Mouse (Mus musculus) ovary, postnatal 36 days (tissue): Measurements from ENCODE around the gene Mlycd.
"Not testable (repeated sequence)": the region's sequence is repeated elsewhere in the genome, so short reads cannot be mapped to it uniquely, and the experiment has no call there.

Experiments
- DNase-seq: peaks from one replicate; pipeline ENCODE4 v3.0.0; 2022; ENCODE audit warnings: low spot score, mixed read lengths

The Mlycd gene

GRCm38 (mm10) chr8:119394524-119395026 lies at the start of gene Mlycd:
Gene Mlycd (plus strand): TSS chr8:119394878.
- peak; percentile 93 for DNase-seq

- no peak for DNase-seq
Observed at GRCm38 (mm10) chr8:119345029-119345682, 49.5 kb upstream of the Mlycd start.

- no peak for DNase-seq
Observed at GRCm38 (mm10) chr8:119345683-119346075, 49.0 kb upstream of the Mlycd start.

- no peak for DNase-seq
Observed at GRCm38 (mm10) chr8:119351647-119352046, 43.0 kb upstream of the Mlycd start.

- no peak for DNase-seq
Observed at GRCm38 (mm10) chr8:119352977-119353658, 41.6 kb upstream of the Mlycd start.

- DNase-seq: no peak
Observed at GRCm38 (mm10) chr8:119353659-119354023, 41.0 kb upstream of the Mlycd start.

GRCm38 (mm10) chr8:119356631-119357030 lies 38.0 kb upstream of the Mlycd start:
- not testable (repeated sequence) for DNase-seq

- no peak for DNase-seq
Observed at GRCm38 (mm10) chr8:119358175-119358574, 36.5 kb upstream of the Mlycd start.

GRCm38 (mm10) chr8:119358836-119359235 lies 35.8 kb upstream of the Mlycd start:
- peak; percentile 51 for DNase-seq

GRCm38 (mm10) chr8:119360686-119361295 lies 33.9 kb upstream of the Mlycd start:
- DNase-seq: no peak

GRCm38 (mm10) chr8:119374716-119375115 lies 20.0 kb upstream of the Mlycd start:
- DNase-seq: not testable (repeated sequence)

- DNase-seq: no peak
Observed at GRCm38 (mm10) chr8:119378476-119378875, 16.2 kb upstream of the Mlycd start.

- no peak for DNase-seq
Observed at GRCm38 (mm10) chr8:119380619-119381018, 14.1 kb upstream of the Mlycd start.

- DNase-seq: no peak
Observed at GRCm38 (mm10) chr8:119384478-119384877, 10.2 kb upstream of the Mlycd start.

- no peak for DNase-seq
Observed at GRCm38 (mm10) chr8:119385854-119386253, 8.8 kb upstream of the Mlycd start.

GRCm38 (mm10) chr8:119386988-119387387 lies 7.7 kb upstream of the Mlycd start:
- DNase-seq: no peak

- no peak for DNase-seq
Observed at GRCm38 (mm10) chr8:119394097-119394496, 581 bp upstream of the Mlycd start.

- DNase-seq: peak; percentile 24
Observed at GRCm38 (mm10) chr8:119395072-119395950, 633 bp downstream of the Mlycd start.

GRCm38 (mm10) chr8:119398558-119398957 lies 3.9 kb downstream of the Mlycd start:
- DNase-seq: no peak

- no peak for DNase-seq
Observed at GRCm38 (mm10) chr8:119399255-119399654, 4.6 kb downstream of the Mlycd start.

- no peak for DNase-seq
Observed at GRCm38 (mm10) chr8:119400122-119400671, 5.5 kb downstream of the Mlycd start.

- DNase-seq: no peak
Observed at GRCm38 (mm10) chr8:119400904-119401303, 6.2 kb downstream of the Mlycd start.
